Mouse (Mus musculus) T-cell, adult 2 months (primary cell): ENCODE measurements around the gene Lrcol1.

ENCODE experiments used
- DNase-seq: peaks from one replicate; pipeline ENCODE4 v3.0.0; 2022; ENCODE audit warnings: low spot score

The Lrcol1 gene

GRCm38 (mm10) chr5:110386371-110387330 is 42.1 kb downstream of the Lrcol1 start:
- DNase-seq = peak; percentile 21

- DNase-seq = no peak
Measured at GRCm38 (mm10) chr5:110387332-110387731, 42.8 kb downstream of the Lrcol1 start.

- no peak for DNase-seq
Measured at GRCm38 (mm10) chr5:110390631-110391030, 46.1 kb downstream of the Lrcol1 start.

- DNase-seq = no peak
Measured at GRCm38 (mm10) chr5:110392727-110393126, 48.2 kb downstream of the Lrcol1 start.

DNA sequence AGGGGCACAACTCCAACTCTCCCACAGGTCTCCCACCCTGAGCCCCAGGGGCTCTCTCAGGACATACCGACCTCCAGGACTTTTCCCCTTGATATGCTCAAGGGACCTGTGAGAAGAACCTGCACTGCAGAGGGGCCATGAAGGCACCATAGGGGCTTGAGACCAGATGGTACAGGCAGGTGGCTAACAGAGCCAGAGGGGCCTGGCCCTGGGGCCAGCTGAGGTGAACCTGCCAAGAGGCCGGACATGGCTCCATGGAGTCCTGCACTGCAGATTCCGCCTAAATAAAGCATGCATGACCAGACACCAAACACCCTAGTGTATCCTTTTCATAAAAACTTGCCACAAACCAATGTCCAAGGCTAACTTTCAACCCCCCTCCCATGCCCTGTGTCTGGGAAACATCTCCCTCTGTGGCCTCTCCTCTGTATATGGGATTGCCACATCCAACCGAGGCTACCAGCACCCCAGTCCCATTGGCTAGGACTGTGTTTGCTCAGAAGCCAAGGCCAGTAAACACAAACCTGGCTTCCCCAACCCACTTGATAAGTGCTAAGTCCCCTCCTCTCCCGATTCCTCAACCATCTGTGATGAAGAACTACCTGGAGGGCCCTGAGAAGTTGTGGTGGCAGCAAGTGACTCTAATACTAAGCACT is 50.6 kb downstream of the Lrcol1 start:
- DNase-seq = no peak

GRCm38 (mm10) chr5:110401101-110401500 is 56.6 kb downstream of the Lrcol1 start:
- no peak for DNase-seq

DNA sequence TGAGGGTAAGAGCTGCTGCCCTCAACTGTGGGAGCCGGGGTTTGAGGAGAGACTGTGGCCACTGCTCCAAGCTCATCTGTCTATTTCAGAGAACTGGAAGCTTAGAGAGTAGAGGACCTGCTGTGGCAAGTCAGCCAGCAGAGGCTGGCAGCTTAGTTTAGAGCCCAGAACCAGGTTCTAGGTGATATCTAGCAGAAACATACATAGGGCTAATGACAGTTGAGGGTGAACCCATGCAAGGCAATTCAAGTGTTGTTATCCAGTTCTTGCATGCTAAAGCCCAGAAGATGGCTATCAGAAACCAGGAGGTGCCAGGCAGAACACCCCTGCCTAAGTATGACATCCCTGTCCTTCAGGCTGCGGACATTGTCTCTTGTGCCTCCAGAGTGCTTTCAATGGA is 58.0 kb downstream of the Lrcol1 start:
- DNase-seq = no peak

DNA sequence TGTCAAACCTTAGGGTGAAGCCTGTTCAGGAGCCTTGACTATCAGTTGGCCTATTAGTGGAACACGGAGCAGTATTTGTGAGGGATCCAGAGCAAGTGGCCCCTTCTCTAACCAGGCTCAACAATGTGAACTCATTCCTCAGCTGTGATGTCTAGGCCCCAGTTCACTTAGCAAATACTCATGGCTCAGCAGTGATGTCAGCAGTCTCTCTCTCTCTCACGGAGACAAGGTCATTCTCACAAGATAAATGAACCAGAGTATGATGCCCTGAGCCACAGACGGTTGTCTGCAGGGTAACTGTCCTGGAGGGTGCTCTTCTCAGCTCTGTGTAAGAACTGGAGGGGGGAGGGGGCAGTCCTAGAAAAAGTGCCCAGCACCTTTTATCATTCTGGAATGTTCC is 59.4 kb downstream of the Lrcol1 start:
- DNase-seq = no peak
